Mouse (Mus musculus) forebrain, embryonic 14.5 days (tissue): Measurements from ENCODE around the gene Cideb. TPM values are rescaled to one million over a fixed set of nuclear protein-coding genes. Genes with fewer than 3 reads are reported as not detected.

Experiments
- ATAC-seq: fragments of 200-750 bp; cut with Nextera tagmentation; 2 replicates; pipeline ENCODE4 v1.8.0; 2017; ENCODE audit warnings: mild to moderate bottlenecking, moderate library complexity
- DNase-seq: peaks from one replicate; pipeline ENCODE4 v3.0.0-alpha.2; 2015; ENCODE audit warnings: low spot score
- H3K27ac ChIP-seq: fragments of 300-500 bp; sonication (generic); 2 replicates; pipeline ENCODE4 v1.5.1; 2014; ENCODE audit warnings: low read depth, mild to moderate bottlenecking, control low read depth, low read length, moderate library complexity
- H3K27me3 ChIP-seq: fragments of 300-500 bp; sonication (generic); replicated peaks from 2 replicates; pipeline ENCODE4 v1.6.1; 2014; ENCODE audit warnings: low read length, control low read depth, mixed read lengths; ENCODE audit not compliant: control insufficient read depth, insufficient read depth
- H3K36me3 ChIP-seq: fragments of 300-500 bp; sonication (generic); 2 replicates; pipeline ENCODE4 v1.6.1; 2014; ENCODE audit warnings: low read length, control low read depth; ENCODE audit not compliant: control insufficient read depth, insufficient read depth
- H3K4me1 ChIP-seq: fragments of 300-500 bp; sonication (generic); 2 replicates; pipeline ENCODE4 v1.6.1; 2014; ENCODE audit warnings: antibody characterized with exemption, low read length, control low read depth; ENCODE audit not compliant: control insufficient read depth, insufficient read depth
- H3K4me2 ChIP-seq: fragments of 300-500 bp; sonication (generic); 2 replicates; pipeline ENCODE4 v1.6.1; 2014; ENCODE audit warnings: mild to moderate bottlenecking, control low read depth, low read length
- H3K4me3 ChIP-seq: fragments of 300-500 bp; sonication (generic); 2 replicates; pipeline ENCODE4 v1.5.1; 2014; ENCODE audit warnings: low read depth, low read length, control low read depth
- H3K9ac ChIP-seq: fragments of 300-500 bp; sonication (generic); 2 replicates; pipeline ENCODE4 v1.6.1; 2014; ENCODE audit warnings: mild to moderate bottlenecking, low read length, control low read depth, moderate library complexity
- H3K9me3 ChIP-seq: fragments of 300-500 bp; sonication (generic); replicated peaks from 2 replicates; pipeline ENCODE4 v1.6.1; 2016; ENCODE audit warnings: low read length, control low read depth, mixed read lengths; ENCODE audit not compliant: control insufficient read depth
- WGBS: fragments of 180-500 bp; shearing (Covaris S2); extraction: QIAGEN DNeasy Blood & Tissue Kit; methylation state at CpG from one replicate; pipeline ENCODE4 v1.1.7; 2014; 5-methylcytosine and 5-hydroxymethylcytosine counted together
- polyA plus RNA-seq: library from polyadenylated mRNA; unstranded; fragments of >200 nt; fragmentation: Nextera tagmentation; extraction: Ambion mirVana; gene quantifications from 2 replicates; pipeline ENCODE4 v1.2.1, GENCODE M21; 2014

The Cideb gene
- polyA plus RNA-seq, 1 experiment from 2014 or later = 0.14 TPM

DNA sequence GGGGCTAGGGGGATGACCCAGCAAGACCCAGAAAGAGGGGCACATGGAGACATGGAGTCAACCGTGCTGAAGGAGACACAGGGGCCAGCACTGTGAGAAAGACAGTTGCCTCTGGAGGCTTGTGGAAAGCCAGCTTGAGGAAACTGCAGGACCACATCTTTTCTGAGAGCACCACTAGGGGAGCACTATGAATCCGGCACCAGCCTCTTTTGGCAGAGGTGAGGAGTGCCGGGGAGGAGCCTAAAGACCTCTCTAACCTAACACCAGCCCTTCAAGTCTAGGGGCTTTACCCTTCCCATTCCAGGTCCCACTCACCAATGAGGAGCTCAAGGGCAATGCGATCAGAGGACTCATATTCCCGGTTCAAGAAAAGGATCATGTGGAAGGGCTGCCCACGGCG lies 46.5 kb downstream of the Cideb start:
- no peaks in the 10 kb centered on the region for H3K9me3 ChIP-seq
- H3K36me3 ChIP-seq = peaks cover 4% of the 10 kb centered on the region; the same call in 1 of the 2 replicates
- H3K4me1 ChIP-seq = no peaks in the 10 kb centered on the region
- ATAC-seq = no peak
- H3K4me2 ChIP-seq = no peak overlapping the region
- H3K27me3 ChIP-seq = 0 out of 2 replicates have a peak, but pooled peaks cover 3% of the 10 kb centered on the region
- no peak overlapping the region for H3K27ac ChIP-seq
- DNase-seq = no peak
- no peak overlapping the region for H3K9ac ChIP-seq
- WGBS = 85% methylated on average over 7 of the region's 7 CpGs
- no peak overlapping the region for H3K4me3 ChIP-seq

DNA sequence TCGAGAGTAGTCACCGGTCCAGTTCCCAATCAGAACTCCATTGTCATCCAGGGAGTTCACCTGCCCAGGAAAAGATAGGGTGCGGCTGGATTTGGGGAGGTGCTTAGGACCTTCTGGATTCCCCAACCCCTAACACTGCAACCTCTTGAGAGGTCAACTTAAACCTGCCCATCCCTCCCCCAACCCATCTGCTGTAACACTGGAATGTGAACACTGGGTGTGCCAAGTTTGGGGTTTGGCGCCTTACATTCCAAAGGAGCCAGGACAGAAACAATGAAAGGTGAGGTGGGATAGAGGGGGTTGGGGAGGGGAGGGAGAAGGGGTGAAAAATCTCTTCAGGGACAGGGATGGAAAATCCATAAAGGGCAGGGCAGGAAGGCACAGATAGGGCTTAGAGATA lies 48.7 kb downstream of the Cideb start:
- 86% methylated on average over 4 of the region's 4 CpGs for WGBS
- Histone ChIP-seq H3K4me3 (no peak overlapping the region), H3K36me3 (no peaks in the 10 kb centered on the region), H3K9ac (no peak overlapping the region), H3K4me1 (no peaks in the 10 kb centered on the region), H3K27me3 (0 out of 2 replicates have a peak, but pooled peaks cover 3% of the 10 kb centered on the region), H3K4me2 (no peak overlapping the region), H3K9me3 (no peaks in the 10 kb centered on the region), H3K27ac (no peak overlapping the region)
- DNase-seq = no peak
- no peak for ATAC-seq

DNA sequence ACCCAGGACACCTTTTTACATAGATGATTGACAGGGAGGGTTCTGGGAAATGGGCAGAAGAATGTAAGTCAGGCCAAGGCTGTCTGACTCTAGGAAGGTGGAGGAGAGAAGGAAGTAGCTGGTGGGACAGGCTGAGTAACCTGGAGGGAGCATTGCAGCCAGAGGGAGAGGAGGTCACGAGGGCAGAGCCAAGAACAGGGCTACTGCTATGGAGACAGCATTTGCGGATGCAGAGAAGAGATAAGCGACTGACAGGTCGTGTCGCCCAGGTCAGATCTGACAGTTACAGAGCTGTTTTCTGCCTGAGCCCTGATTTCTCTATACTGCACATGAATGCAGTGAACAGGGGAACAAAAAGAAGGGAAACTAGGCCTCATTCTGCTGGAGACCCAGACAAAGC lies 50.9 kb downstream of the Cideb start:
- Histone ChIP-seq H3K27me3 (0 out of 2 replicates have a peak, but pooled peaks cover 2% of the 10 kb centered on the region), H3K36me3 (no peaks in the 10 kb centered on the region), H3K4me2 (no peak overlapping the region), H3K4me1 (no peaks in the 10 kb centered on the region), H3K9ac (no peak overlapping the region), H3K27ac (no peak overlapping the region), H3K9me3 (no peaks in the 10 kb centered on the region), H3K4me3 (no peak overlapping the region)
- no peak for DNase-seq
- no peak for ATAC-seq
- WGBS = 87% methylated on average over 5 of the region's 5 CpGs

DNA sequence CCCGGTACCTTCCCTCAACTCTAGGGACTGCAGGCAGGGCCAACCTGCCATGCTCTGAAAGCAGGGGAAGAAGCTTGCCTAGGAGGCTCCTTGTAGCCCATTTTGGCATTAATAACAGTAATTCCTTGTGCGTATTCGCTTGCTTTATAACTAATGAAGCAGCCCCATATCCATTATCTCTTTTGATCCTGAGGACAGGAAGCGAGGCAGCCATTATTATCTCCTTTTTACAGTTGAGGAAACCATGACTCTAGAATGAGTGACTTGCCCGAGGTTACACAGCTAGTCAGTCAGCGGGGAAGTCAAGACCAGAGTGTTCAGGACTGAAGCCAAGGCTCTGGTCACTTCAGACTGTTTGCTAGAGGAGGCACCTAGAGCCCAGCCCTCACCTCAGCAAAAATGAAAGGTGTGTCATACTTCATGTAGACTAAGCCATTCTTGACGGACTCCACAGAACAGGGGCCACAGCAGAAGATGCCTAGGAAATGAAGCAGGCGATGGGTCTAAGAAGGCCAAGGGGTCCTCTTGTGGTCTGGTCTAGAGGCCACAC lies 52.1 kb downstream of the Cideb start:
- Histone ChIP-seq H3K4me1 (no peaks in the 10 kb centered on the region), H3K9ac (no peak overlapping the region), H3K27me3 (no peaks in the 10 kb centered on the region), H3K36me3 (no peaks in the 10 kb centered on the region), H3K4me3 (no peak overlapping the region), H3K27ac (no peak overlapping the region), H3K4me2 (no peak overlapping the region), H3K9me3 (no peaks in the 10 kb centered on the region)
- ATAC-seq (no peak), DNase-seq (no peak)
- 91% methylated on average over 8 of the region's 8 CpGs for WGBS

Other genes starting within 250 kb of the Cideb start
- 4.5 and 7.4 TPM in 2 replicates for gene Cpne6, start 248.0 kb downstream of the Cideb start, polyA plus RNA-seq
- not detected in 2 replicates for gene Nrl, start 233.5 kb downstream of the Cideb start, polyA plus RNA-seq
- 10.7 and 11.6 TPM in 2 replicates for gene Pck2, start 218.2 kb downstream of the Cideb start, polyA plus RNA-seq
- 130 and 137 TPM in 2 replicates for gene Dcaf11, start 198.5 kb downstream of the Cideb start, polyA plus RNA-seq
- not detected in 2 replicates for gene A730061H03Rik, start 198.1 kb downstream of the Cideb start, polyA plus RNA-seq
- not detected in 2 replicates for gene Fitm1, start 182.8 kb downstream of the Cideb start, polyA plus RNA-seq
- 192 and 204 TPM in 2 replicates for gene Psme1, start 180.3 kb downstream of the Cideb start, polyA plus RNA-seq
- gene Emc9, start 173.2 kb downstream of the Cideb start, polyA plus RNA-seq = 13.9 and 17.6 TPM in 2 replicates
- gene Psme2, start 167.3 kb downstream of the Cideb start, polyA plus RNA-seq = 206 and 213 TPM in 2 replicates
- 11.0 and 13.0 TPM in 2 replicates for gene Rnf31, start 166.8 kb downstream of the Cideb start, polyA plus RNA-seq
- 6.3 and 6.9 TPM in 2 replicates for gene Irf9, start 154.9 kb downstream of the Cideb start, polyA plus RNA-seq
- 6.5 and 7.0 TPM in 2 replicates for gene Rec8, start 140.4 kb downstream of the Cideb start, polyA plus RNA-seq
- 80.8 and 82.5 TPM in 2 replicates for gene Ipo4, start 122.5 kb downstream of the Cideb start, polyA plus RNA-seq
- gene Gm49378, start 120.6 kb downstream of the Cideb start, polyA plus RNA-seq = 1.8 and 3.4 TPM in 2 replicates
- gene Tm9sf1, start 114.7 kb downstream of the Cideb start, polyA plus RNA-seq = 56.5 and 57.5 TPM in 2 replicates
- gene Tssk4, start 108.3 kb downstream of the Cideb start, polyA plus RNA-seq = 0.17 and 0.20 TPM in 2 replicates
- 62.7 and 64.4 TPM in 2 replicates for gene Mdp1, start 98.0 kb downstream of the Cideb start, polyA plus RNA-seq
- 48.7 and 49.6 TPM in 2 replicates for gene Gmpr2, start 86.5 kb downstream of the Cideb start, polyA plus RNA-seq
- 622 and 707 TPM in 2 replicates for gene Nedd8, start 86.3 kb downstream of the Cideb start, polyA plus RNA-seq
- 30.6 and 37.5 TPM in 2 replicates for gene Tinf2, start 76.6 kb downstream of the Cideb start, polyA plus RNA-seq
- gene Tgm1, start 44.5 kb downstream of the Cideb start, polyA plus RNA-seq = 0.10 and 0.12 TPM in 2 replicates
- gene Rabggta, start 36.2 kb downstream of the Cideb start, polyA plus RNA-seq = 34.2 and 38.3 TPM in 2 replicates
- gene Dhrs1, start 12.8 kb downstream of the Cideb start, polyA plus RNA-seq = 83.8 and 84.4 TPM in 2 replicates
- gene Nop9, start 12.8 kb downstream of the Cideb start, polyA plus RNA-seq = 36.3 and 36.6 TPM in 2 replicates
- 0.07 and 0.14 TPM in 2 replicates for gene Ltb4r2, start 3.0 kb upstream of the Cideb start, polyA plus RNA-seq
- 0.28 TPM in 1 of 2 replicates, not detected in the other for gene Ltb4r1, start 7.5 kb upstream of the Cideb start, polyA plus RNA-seq
- 1.9 and 3.3 TPM in 2 replicates for gene Adcy4, start 25.6 kb upstream of the Cideb start, polyA plus RNA-seq
- gene Ripk3, start 30.4 kb upstream of the Cideb start, polyA plus RNA-seq = 2.4 and 4.1 TPM in 2 replicates
- 8.3 and 9.1 TPM in 2 replicates for gene Nfatc4, start 64.7 kb upstream of the Cideb start, polyA plus RNA-seq
- gene Nynrin, start 95.6 kb upstream of the Cideb start, polyA plus RNA-seq = 6.2 and 7.4 TPM in 2 replicates
- gene Cbln3, start 125.9 kb upstream of the Cideb start, polyA plus RNA-seq = 0.20 and 0.27 TPM in 2 replicates
- 4.6 and 5.4 TPM in 2 replicates for gene Khnyn, start 126.5 kb upstream of the Cideb start, polyA plus RNA-seq
- gene Sdr39u1, start 141.8 kb upstream of the Cideb start, polyA plus RNA-seq = 99.0 and 110 TPM in 2 replicates
- gene Cma1, start 186.2 kb upstream of the Cideb start, polyA plus RNA-seq = 0.27 and 0.35 TPM in 2 replicates
- gene Cma2, start 192.5 kb upstream of the Cideb start, polyA plus RNA-seq = not detected in 2 replicates